Mouse (Mus musculus) limb, embryonic 13.5 days (tissue): ENCODE results near the gene Trim16. TPM values are rescaled to one million over a fixed set of nuclear protein-coding genes. Genes with fewer than 3 reads are reported as not detected.
A peak's percentile ranks its signal among the peaks of the same experiment; 100 is the strongest.

Experiments used
- ATAC-seq: fragments of 200-750 bp; cut with Nextera tagmentation; 2 replicates; pipeline ENCODE4 v1.8.0; 2017; ENCODE audit warnings: low read depth, moderate number of reproducible peaks, moderate TSS enrichment; ENCODE audit not compliant: low FRiP score
- H3K27ac ChIP-seq: fragments of 300-500 bp; sonication (generic); 2 replicates; pipeline ENCODE4 v1.5.1; 2015; ENCODE audit warnings: inconsistent platforms, mild to moderate bottlenecking, moderate library complexity
- H3K27me3 ChIP-seq: fragments of 300-500 bp; sonication (generic); 2 replicates; pipeline ENCODE4 v1.6.1; 2015; ENCODE audit warnings: mild to moderate bottlenecking, inconsistent platforms
- H3K36me3 ChIP-seq: fragments of 300-500 bp; sonication (generic); 2 replicates; pipeline ENCODE4 v1.6.1; 2015; ENCODE audit warnings: inconsistent platforms, mild to moderate bottlenecking, moderate library complexity
- H3K4me1 ChIP-seq: fragments of 300-500 bp; sonication (generic); 2 replicates; pipeline ENCODE4 v1.6.1; 2015; ENCODE audit warnings: inconsistent platforms
- H3K4me2 ChIP-seq: fragments of 300-500 bp; sonication (generic); replicated peaks from 2 replicates; pipeline ENCODE4 v1.6.1; 2015; ENCODE audit warnings: inconsistent platforms, mild to moderate bottlenecking, moderate library complexity
- H3K4me3 ChIP-seq: fragments of 300-500 bp; sonication (generic); 2 replicates; pipeline ENCODE4 v1.5.1; 2015; ENCODE audit warnings: moderate library complexity, mild to moderate bottlenecking, inconsistent platforms
- H3K9ac ChIP-seq: fragments of 300-500 bp; sonication (generic); 2 replicates; pipeline ENCODE4 v1.6.1; 2015; ENCODE audit warnings: mild to moderate bottlenecking, inconsistent platforms
- H3K9me3 ChIP-seq: fragments of 300-500 bp; sonication (generic); 2 replicates; pipeline ENCODE4 v1.6.1; 2016; ENCODE audit warnings: inconsistent platforms
- WGBS: fragments of 180-500 bp; shearing (Covaris S2); methylation state at CpG from one replicate; pipeline ENCODE4 v1.1.7; 2015; 5-methylcytosine and 5-hydroxymethylcytosine counted together
- polyA plus RNA-seq: library from polyadenylated mRNA; unstranded; fragments of >200 nt; fragmentation: Nextera tagmentation; extraction: Ambion mirVana; gene quantifications from 2 replicates; pipeline ENCODE4 v1.2.1, GENCODE M21; 2015

Trim16 gene
- polyA plus RNA-seq, 1 experiment from 2014 or later: 17.7 TPM

DNA sequence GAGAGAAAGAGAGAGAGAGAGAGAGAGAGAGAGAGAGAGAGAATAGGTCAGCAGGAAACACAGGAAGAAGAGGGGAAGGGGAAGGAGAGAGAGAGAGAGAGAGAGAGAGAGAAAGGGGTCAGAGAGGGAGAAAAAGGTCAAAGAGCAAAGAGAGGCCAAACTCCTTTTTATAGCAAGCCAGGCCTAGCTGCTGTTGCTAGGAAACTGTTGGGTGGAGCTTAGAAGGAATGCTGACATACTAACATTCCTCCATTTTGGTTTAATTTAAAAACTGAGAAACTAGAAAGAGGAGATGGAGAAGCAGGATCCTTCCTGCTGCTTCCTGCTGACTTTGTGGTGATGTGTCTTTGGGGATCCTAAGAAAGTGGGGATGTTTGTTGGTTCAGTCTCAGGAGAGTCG lies 55.7 kb downstream of the Trim16 start:
- no peaks in the 10 kb centered on the region for H3K9me3 ChIP-seq
- no peak overlapping the region for H3K9ac ChIP-seq
- ATAC-seq: no peak
- no peak overlapping the region for H3K4me2 ChIP-seq
- 79% methylated on average over 1 of the region's 1 CpGs for WGBS
- no peaks in the 10 kb centered on the region for H3K36me3 ChIP-seq
- no peaks in the 10 kb centered on the region for H3K27me3 ChIP-seq
- no peak overlapping the region for H3K4me3 ChIP-seq
- no peak overlapping the region for H3K27ac ChIP-seq
- peaks cover 8% of the 10 kb centered on the region; the same call in 1 of the 2 replicates for H3K4me1 ChIP-seq

DNA sequence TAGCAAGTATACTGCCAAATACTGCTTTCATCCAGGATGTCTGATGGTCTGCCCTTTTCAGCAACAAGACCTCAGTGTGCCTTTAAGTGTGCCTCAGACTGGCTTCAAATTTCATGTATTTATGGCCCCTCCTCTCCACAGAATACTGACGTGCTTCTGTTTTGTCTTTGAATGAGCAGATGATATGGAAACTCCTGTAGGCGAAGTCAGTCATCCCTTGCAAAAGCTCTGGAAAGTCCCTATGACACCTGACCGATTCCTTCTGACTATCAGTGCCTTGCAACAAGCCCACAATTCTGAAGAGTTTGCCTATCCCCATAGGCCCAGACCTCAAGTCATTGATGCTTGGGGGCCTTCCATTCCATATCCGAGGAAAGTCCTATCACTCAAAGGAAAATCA lies 56.4 kb downstream of the Trim16 start:
- Histone ChIP-seq H3K36me3 (no peaks in the 10 kb centered on the region), H3K27ac (no peak overlapping the region), H3K4me2 (no peak overlapping the region), H3K27me3 (no peaks in the 10 kb centered on the region), H3K9ac (no peak overlapping the region), H3K9me3 (no peaks in the 10 kb centered on the region), H3K4me1 (peaks cover 8% of the 10 kb centered on the region; the same call in 1 of the 2 replicates), H3K4me3 (no peak overlapping the region)
- ATAC-seq: no peak
- 77% methylated on average over 4 of the region's 4 CpGs for WGBS

- peaks cover 8% of the 10 kb centered on the region; the same call in 1 of the 2 replicates for H3K4me1 ChIP-seq
- 86% methylated on average over 1 of the region's 1 CpGs for WGBS
Observed at GRCm38 (mm10) chr11:62877391-62877790, 57.4 kb downstream of the Trim16 start.

GRCm38 (mm10) chr11:62878728-62879127 lies 58.7 kb downstream of the Trim16 start:
- Histone ChIP-seq H3K27ac (peak overlapping the region; percentile 58; the same call in 1 of the 2 replicates), H3K4me2 (peak overlapping the region; percentile 57), H3K4me1 (peaks cover 8% of the 10 kb centered on the region; the same call in 1 of the 2 replicates), H3K4me3 (peak overlapping the region; percentile 80), H3K36me3 (peaks cover 12% of the 10 kb centered on the region), H3K27me3 (no peaks in the 10 kb centered on the region), H3K9ac (0 out of 2 replicates have a peak overlapping the region, but pooled peaks have one; percentile 31), H3K9me3 (no peaks in the 10 kb centered on the region)
- ATAC-seq: peak; percentile 8; the same call in 1 of the 2 replicates
- 28% methylated on average over 9 of the region's 9 CpGs for WGBS

More at GRCm38 (mm10) chr11:62877391-62877790, 57.4 kb downstream of the Trim16 start:
- H3K4me2 ChIP-seq: no peak overlapping the region
- H3K9me3 ChIP-seq: no peaks in the 10 kb centered on the region
- H3K27ac ChIP-seq: no peak overlapping the region
- H3K27me3 ChIP-seq: no peaks in the 10 kb centered on the region
- no peak overlapping the region for H3K9ac ChIP-seq
- ATAC-seq: no peak
- H3K36me3 ChIP-seq: peaks cover 5% of the 10 kb centered on the region; the same call in 1 of the 2 replicates
- H3K4me3 ChIP-seq: no peak overlapping the region

GRCm38 (mm10) chr11:62879220-62880048 lies 59.4 kb downstream of the Trim16 start, which contains the start of gene Tvp23b:
Gene Tvp23b, plus strand, starts transcription at chr11:62879455.
- peak within 1 kb of the TSS; percentile 80 for H3K4me3 ChIP-seq
- peaks cover 18% of the 10 kb centered on the region for H3K36me3 ChIP-seq
- peak; percentile 97 for ATAC-seq
- H3K27me3 ChIP-seq: no peaks in the 10 kb centered on the region
- peaks cover 8% of the 10 kb centered on the region; the same call in 1 of the 2 replicates for H3K4me1 ChIP-seq
- H3K9me3 ChIP-seq: no peaks in the 10 kb centered on the region
- peak within 1 kb of the TSS; percentile 83 for H3K27ac ChIP-seq
- peak within 1 kb of the TSS; percentile 88 for H3K9ac ChIP-seq
- WGBS: 2% methylated on average over 55 of the region's 55 CpGs
- peak within 1 kb of the TSS; percentile 72 for H3K4me2 ChIP-seq

DNA sequence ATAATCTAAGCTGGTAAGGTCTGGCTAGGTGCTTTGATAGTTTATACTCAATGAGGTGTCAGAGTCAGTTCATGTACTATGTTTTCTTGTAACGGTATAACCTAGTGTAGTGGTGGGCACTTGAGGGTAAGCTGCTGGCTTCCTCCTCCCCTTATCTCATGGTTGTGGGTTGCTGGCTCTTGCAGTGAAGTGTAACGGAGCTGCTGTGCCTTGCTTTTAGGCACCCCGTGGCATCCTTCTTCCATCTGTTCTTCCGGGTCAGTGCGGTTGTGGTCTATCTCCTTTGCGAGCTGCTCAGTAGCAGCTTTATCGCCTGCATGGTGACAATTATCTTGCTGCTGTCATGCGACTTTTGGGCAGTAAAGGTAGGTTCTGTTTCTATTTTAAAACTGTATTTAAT lies 63.4 kb downstream of the Trim16 start:
- ATAC-seq: no peak
- peaks cover 8% of the 10 kb centered on the region; the same call in 1 of the 2 replicates for H3K4me1 ChIP-seq
- 94% methylated on average over 8 of the region's 8 CpGs for WGBS

DNA sequence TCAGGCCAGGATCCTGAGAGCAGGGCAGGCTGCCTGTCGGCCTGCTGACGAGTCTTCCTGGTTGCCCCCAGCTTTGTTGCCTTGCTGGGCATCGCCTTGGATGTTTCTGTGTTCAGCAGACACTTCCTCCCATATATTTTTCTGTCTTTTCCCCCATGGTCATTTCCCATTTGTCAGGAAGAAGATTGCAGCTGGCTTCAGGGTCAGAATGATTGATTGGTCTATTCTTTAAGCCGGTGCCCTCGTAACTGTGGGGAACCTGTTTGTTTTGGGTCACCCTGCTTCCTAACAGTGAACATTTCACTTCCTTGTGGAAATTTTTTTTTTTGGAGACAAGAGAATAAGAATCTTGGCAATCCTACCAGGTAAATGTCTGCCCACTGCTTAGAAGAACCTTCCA lies 65.3 kb downstream of the Trim16 start:
- Histone ChIP-seq H3K27me3 (no peaks in the 10 kb centered on the region), H3K4me3 (no peak overlapping the region), H3K4me2 (no peak overlapping the region), H3K27ac (no peak overlapping the region), H3K9me3 (no peaks in the 10 kb centered on the region), H3K36me3 (peaks cover 74% of the 10 kb centered on the region), H3K9ac (no peak overlapping the region), H3K4me1 (peaks cover 2% of the 10 kb centered on the region; the same call in 1 of the 2 replicates)
- WGBS: 80% methylated on average over 5 of the region's 5 CpGs
- no peak for ATAC-seq

More for the DNA sequence above, 63.4 kb downstream of the Trim16 start:
- Histone ChIP-seq H3K4me2 (no peak overlapping the region), H3K27me3 (no peaks in the 10 kb centered on the region), H3K36me3 (peaks cover 54% of the 10 kb centered on the region), H3K9ac (no peak overlapping the region), H3K9me3 (no peaks in the 10 kb centered on the region), H3K4me3 (no peak overlapping the region), H3K27ac (no peak overlapping the region)

- WGBS: 80% methylated on average over 4 of the region's 4 CpGs
- no peak overlapping the region for H3K4me2 ChIP-seq
- no peak overlapping the region for H3K9ac ChIP-seq
- H3K27ac ChIP-seq: no peak overlapping the region
- ATAC-seq: no peak
- H3K36me3 ChIP-seq: peaks cover 84% of the 10 kb centered on the region
- H3K27me3 ChIP-seq: no peaks in the 10 kb centered on the region
- no peaks in the 10 kb centered on the region for H3K4me1 ChIP-seq
- H3K4me3 ChIP-seq: no peak overlapping the region
- no peaks in the 10 kb centered on the region for H3K9me3 ChIP-seq
Observed at GRCm38 (mm10) chr11:62890796-62891195, 70.8 kb downstream of the Trim16 start.

DNA sequence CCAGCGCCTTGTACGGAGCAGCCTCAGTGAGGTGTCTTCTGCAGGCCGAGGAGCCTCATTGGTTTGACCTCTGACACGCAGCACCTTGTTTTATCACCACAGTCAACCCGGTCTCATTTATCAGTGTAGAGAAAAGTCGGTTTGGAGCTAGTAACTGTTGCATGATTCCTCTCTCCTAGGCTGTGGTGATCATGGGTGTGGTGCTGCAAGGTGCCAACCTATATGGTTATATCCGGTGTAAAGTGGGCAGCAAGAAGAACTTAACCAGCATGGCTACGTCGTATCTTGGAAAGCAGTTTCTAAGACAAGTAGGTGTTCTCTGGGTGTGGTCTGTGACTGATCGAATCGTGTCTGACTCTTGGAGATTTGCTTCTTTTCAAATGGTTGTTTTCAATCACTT lies 71.7 kb downstream of the Trim16 start:
- no peaks in the 10 kb centered on the region for H3K27me3 ChIP-seq
- H3K9ac ChIP-seq: no peak overlapping the region
- H3K4me3 ChIP-seq: no peak overlapping the region
- peaks cover 84% of the 10 kb centered on the region for H3K36me3 ChIP-seq
- H3K4me1 ChIP-seq: no peaks in the 10 kb centered on the region
- 92% methylated on average over 11 of the region's 11 CpGs for WGBS
- H3K27ac ChIP-seq: no peak overlapping the region
- no peak overlapping the region for H3K4me2 ChIP-seq
- no peak for ATAC-seq
- H3K9me3 ChIP-seq: no peaks in the 10 kb centered on the region

Other genes starting within 250 kb of the Trim16 start
- gene Trpv2, start 245.7 kb upstream of the Trim16 start, polyA plus RNA-seq: 1.4 and 2.4 TPM in 2 replicates
- 14.9 and 15.5 TPM in 2 replicates for gene Lrrc75a, start 171.7 kb upstream of the Trim16 start, polyA plus RNA-seq
- gene Mmgt2, start 171.6 kb upstream of the Trim16 start, polyA plus RNA-seq: 68.2 and 69.4 TPM in 2 replicates
- 14.4 and 15.1 TPM in 2 replicates for gene Zfp287, start 88.3 kb upstream of the Trim16 start, polyA plus RNA-seq
- not detected in 2 replicates for gene Gm10428, start 67.1 kb upstream of the Trim16 start, polyA plus RNA-seq
- gene Zfp286, start 30.8 kb upstream of the Trim16 start, polyA plus RNA-seq: 37.7 and 37.8 TPM in 2 replicates
- gene Fbxw10, start 26.8 kb downstream of the Trim16 start, polyA plus RNA-seq: 0.84 and 1.0 TPM in 2 replicates
- gene Tvp23b, start 59.2 kb downstream of the Trim16 start, polyA plus RNA-seq: 64.2 and 67.1 TPM in 2 replicates
- 0.56 and 0.62 TPM in 2 replicates for gene Cdrt4, start 131.0 kb downstream of the Trim16 start, polyA plus RNA-seq
- gene Tekt3, start 241.4 kb downstream of the Trim16 start, polyA plus RNA-seq: 0.34 and 0.37 TPM in 2 replicates